Mouse (Mus musculus): ENCODE results near the gene Slc15a5.

Gene Slc15a5

GRCm38 (mm10) chr6:137976021-137976420 lies 103.7 kb downstream of the Slc15a5 start:
- DNase-seq (ENCODE audit: extremely low spot score, low read depth, low spot score) = no peak

DNA sequence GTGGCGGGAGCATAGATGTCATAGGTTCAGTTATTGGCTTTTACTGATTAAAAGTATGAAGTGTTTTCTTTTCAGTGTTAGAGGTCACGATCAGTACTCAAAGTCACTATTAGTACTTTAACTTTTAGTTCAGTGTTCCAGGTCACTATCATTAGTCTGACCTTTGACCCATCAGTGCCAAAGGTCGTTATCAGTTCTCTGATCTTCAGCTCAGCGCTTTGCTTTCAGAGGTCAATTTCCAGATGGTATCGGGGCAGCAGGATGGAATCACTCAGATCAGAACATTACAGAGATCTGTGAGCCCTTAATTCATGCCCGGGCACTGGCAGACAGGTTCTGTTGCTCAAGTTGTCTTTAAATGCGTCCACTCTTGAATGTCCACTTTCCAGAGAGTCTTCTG lies 116.0 kb downstream of the Slc15a5 start:
- no peak for DNase-seq (ENCODE audit: extremely low spot score, low read depth, low spot score)

DNA sequence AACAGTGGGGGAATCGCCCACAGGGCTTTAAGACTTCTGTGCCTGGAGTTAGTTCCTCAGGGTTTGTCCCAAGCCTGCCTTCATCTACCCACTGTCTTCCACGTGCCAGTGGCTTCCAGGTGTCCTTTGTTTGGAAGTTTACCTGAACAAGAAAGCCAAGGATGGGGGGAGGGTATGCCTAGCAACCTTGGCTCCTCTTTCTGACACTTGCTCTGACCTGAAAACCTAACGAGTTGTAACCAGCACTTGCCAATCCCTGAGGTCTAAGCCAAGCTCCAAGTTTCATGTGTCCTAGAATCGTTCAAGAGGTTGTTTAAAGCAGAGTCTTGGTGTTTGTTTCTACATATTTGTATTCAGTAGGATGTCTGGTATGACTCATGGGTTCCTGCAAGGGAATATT lies 116.9 kb downstream of the Slc15a5 start:
- DNase-seq (ENCODE audit: extremely low spot score, low read depth, low spot score) = no peak

DNA sequence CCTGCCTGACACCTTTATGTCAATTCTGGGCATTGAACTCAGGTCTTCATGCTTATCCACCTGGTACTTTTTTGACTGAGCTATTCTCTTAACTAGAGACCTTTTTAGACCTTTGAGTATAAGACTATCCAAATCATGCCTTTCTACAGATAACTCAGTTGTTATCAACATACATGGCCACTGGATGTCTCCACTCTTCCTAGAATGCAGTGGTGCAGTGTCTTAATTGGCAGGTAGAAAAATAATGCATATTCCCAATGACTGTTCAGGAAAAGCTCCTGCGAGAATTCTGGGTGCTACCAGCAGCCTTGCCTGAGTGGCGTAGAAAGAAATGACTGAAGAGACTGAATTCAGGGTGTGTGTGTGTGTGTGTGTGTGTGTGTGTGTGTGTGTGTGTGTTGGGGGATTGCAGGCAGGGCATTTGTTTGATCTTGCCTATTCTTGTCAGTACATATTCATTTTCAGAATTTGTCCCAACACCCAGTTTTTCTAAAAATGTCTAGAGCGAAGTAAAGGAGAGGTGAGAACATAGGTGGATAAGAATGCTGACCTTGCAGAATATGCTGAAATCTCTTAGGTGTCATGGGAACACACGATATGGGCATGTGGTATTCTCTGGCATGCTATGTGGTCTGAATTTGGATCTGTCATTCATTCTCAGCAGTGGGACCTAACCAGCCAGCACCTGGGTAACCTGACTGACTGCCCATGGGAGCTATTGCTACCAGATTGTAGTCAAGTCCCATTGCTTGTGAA lies 119.5 kb downstream of the Slc15a5 start:
- DNase-seq (ENCODE audit: extremely low spot score, low read depth, low spot score) = no peak

- no peak for DNase-seq (ENCODE audit: extremely low spot score, low read depth, low spot score)
Measured at GRCm38 (mm10) chr6:137957630-137958029, 122.1 kb downstream of the Slc15a5 start.

GRCm38 (mm10) chr6:137956783-137957429 lies 122.8 kb downstream of the Slc15a5 start:
- DNase-seq (ENCODE audit: extremely low spot score, low read depth, low spot score) = no peak

GRCm38 (mm10) chr6:137946520-137946919 lies 133.2 kb downstream of the Slc15a5 start:
- no peak for DNase-seq (ENCODE audit: extremely low spot score, low read depth, low spot score)

DNA sequence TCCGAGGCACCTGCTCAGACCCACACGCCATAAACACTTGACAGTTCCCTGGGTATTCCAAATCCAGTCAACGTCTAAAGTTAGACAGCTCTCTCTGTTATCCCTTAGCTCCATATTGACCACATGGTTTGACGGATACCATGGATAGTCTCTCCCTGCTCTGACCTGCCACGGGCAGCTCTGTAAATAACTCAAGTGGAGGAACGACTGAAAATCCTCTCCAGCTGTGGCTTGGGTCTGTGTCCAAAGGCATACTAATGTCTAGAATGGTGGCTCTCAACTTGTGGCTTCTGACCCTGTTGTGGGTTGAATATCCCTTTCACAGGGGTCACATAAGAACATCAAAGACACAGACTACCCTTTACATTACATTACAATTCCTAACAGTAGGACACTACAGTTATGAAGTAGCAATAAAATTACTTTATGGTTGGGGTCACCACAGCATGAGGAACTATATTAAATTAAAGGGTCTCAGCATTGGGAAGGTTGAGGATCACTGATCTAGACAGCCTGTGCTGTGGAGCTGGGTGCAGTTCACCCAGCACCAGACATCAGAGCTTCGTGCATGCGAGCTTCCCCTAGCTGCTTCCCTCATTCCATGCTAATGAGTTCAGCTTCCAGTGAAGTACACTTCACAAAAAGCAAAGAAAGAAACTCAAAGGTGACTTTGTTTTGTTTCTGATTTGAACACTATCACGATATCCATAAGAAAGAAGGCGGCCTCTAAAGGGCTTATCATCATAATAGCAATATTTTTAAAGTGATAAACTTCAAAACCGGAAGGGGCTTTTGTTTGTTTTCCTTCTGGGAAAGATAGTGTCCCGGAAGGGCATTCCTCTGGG lies 139.1 kb downstream of the Slc15a5 start:
- no peak for DNase-seq (ENCODE audit: extremely low spot score, low read depth, low spot score)

DNA sequence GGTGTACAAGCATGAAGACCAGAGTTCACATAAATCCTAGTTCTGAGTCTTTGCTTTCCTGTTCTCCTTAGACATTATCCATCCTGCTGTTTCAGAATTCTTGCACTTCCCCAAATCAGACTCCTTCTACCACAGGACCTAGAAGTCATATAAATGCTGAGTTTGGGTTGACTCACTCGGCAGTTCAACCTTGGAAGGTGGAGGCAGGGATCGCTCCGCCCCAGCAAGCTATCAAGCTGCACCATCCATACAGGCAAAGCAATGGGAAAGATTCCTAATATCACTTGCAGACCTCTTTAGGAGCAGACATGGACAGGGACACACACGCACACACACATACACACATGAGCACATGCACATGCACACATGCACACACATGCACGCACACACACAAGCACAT lies 142.2 kb downstream of the Slc15a5 start:
- no peak for DNase-seq (ENCODE audit: extremely low spot score, low read depth, low spot score)

GRCm38 (mm10) chr6:137936268-137936667 lies 143.4 kb downstream of the Slc15a5 start:
- no peak for DNase-seq (ENCODE audit: extremely low spot score, low read depth, low spot score)

GRCm38 (mm10) chr6:137935857-137936256 lies 143.9 kb downstream of the Slc15a5 start:
- no peak for DNase-seq (ENCODE audit: extremely low spot score, low read depth, low spot score)

DNA sequence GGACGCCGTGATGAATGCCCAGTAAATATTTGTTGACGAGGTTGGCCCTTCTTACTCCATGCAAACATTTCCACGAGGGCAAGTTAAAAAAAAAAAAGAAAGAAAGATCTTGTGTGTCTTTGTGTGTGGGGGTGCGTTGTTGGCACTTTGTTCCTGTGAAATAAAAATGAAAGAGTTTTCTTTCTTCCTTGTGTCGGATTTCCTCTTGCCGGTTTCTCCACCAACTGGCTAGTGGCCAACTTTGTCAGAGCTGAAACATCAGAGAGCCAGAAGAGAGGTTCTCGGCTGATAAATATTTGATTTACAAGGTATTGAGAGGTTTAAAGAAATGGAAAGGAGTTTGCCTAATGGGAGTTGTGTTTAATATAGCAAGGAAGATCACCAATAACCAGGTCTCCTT lies 144.4 kb downstream of the Slc15a5 start:
- no peak for DNase-seq (ENCODE audit: extremely low spot score, low read depth, low spot score)

DNA sequence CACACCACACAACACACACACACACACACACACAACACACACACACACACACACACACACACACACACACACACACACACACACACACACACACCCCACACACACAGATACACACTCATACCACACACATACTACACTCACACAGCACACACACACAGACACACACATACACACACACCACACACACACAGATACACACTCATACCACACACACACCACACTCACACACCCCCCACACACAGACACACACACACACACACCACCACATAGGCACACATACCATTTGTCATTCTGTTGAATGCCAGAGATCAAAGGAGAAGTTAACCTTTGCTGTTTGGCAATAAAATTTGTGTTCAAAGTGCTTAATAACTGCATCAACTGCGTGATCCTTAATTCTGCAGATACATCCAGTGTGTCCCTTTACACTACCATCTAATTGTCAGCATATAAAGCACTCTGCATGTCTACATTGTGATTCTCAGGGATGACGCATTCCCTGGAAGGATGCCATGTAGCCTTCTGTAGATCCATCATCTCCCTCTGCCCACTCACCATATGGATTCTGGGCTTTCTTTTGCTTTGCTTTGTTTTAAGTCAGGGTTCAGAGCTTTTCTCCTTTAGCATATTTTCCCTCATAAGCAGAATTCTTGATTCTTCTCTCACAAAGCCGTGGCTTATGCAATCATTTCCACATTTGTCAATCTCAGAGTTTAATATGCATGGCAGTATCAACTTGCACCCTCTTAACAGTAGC lies 145.0 kb downstream of the Slc15a5 start:
- DNase-seq (ENCODE audit: extremely low spot score, low read depth, low spot score) = no peak

Data from hindlimb bud, embryonic 11.5 days (tissue).